Mouse (Mus musculus) embryonic facial prominence, embryonic 11.5 days (tissue): ENCODE measurements at regions not wholly inside any gene's neighbourhood (a gene's known extent, or its start where the extent isn't known, plus 50 kb on each side); places are given as distances from the start of the nearest gene placed in this dataset.

Source experiments
- ATAC-seq: fragments of 200-750 bp; cut with Nextera tagmentation; replicated peaks from 2 replicates; pipeline ENCODE4 v1.8.0; 2017; ENCODE audit warnings: low read depth; ENCODE audit not compliant: insufficient number of reproducible peaks, low FRiP score, low TSS enrichment
- DNase-seq: peaks from one replicate; pipeline ENCODE4 v3.0.0-alpha.2; 2015; ENCODE audit warnings: low spot score
- H3K27ac ChIP-seq: fragments of 300-500 bp; sonication (generic); replicated peaks from 2 replicates; pipeline ENCODE4 v1.5.1; 2014; ENCODE audit warnings: mild to moderate bottlenecking, low read depth, low read length, control low read depth
- H3K27me3 ChIP-seq: fragments of 300-500 bp; sonication (generic); 2 replicates; pipeline ENCODE4 v1.6.1; 2014; ENCODE audit warnings: mild to moderate bottlenecking, low read length, moderate library complexity, mixed read lengths; ENCODE audit not compliant: control insufficient read depth, insufficient read depth
- H3K36me3 ChIP-seq: fragments of 300-500 bp; sonication (generic); replicated peaks from 2 replicates; pipeline ENCODE4 v1.6.1; 2014; ENCODE audit warnings: low read depth, mild to moderate bottlenecking, low read length, moderate library complexity, mixed read lengths; ENCODE audit not compliant: control insufficient read depth, insufficient read depth
- H3K4me1 ChIP-seq: fragments of 300-500 bp; sonication (generic); 2 replicates; pipeline ENCODE4 v1.6.1; 2014; ENCODE audit warnings: low read length, mixed read lengths; ENCODE audit not compliant: control insufficient read depth, insufficient read depth
- H3K4me2 ChIP-seq: fragments of 300-500 bp; sonication (generic); 2 replicates; pipeline ENCODE4 v1.6.1; 2014; ENCODE audit warnings: low read depth, mild to moderate bottlenecking, control low read depth, low read length, moderate library complexity
- H3K4me3 ChIP-seq: fragments of 300-500 bp; sonication (generic); 2 replicates; pipeline ENCODE4 v1.5.1; 2014; ENCODE audit warnings: low read depth, low read length, control low read depth
- H3K9ac ChIP-seq: fragments of 300-500 bp; sonication (generic); replicated peaks from 2 replicates; pipeline ENCODE4 v1.6.1; 2014; ENCODE audit warnings: mild to moderate bottlenecking, control low read depth, low read length
- H3K9me3 ChIP-seq: fragments of 300-500 bp; sonication (generic); replicated peaks from 2 replicates; pipeline ENCODE4 v1.6.1; 2016; ENCODE audit warnings: mild to moderate bottlenecking, low read length, inconsistent platforms, mixed read lengths; ENCODE audit not compliant: control insufficient read depth
- WGBS: fragments of 180-500 bp; shearing (Covaris S2); extraction: QIAGEN DNeasy Blood & Tissue Kit; methylation state at CpG from one replicate; pipeline ENCODE4 v1.1.7; 2014; 5-methylcytosine and 5-hydroxymethylcytosine counted together

GRCm38 (mm10) chr17:88330129-88330528 lies 110.4 kb upstream of the Foxn2 start:
- no peaks in the 10 kb centered on the region for H3K36me3 ChIP-seq
- H3K4me1 ChIP-seq: no peaks in the 10 kb centered on the region; the same call in 1 of the 2 replicates
- ATAC-seq: no peak
- H3K9me3 ChIP-seq: no peaks in the 10 kb centered on the region; the same call in 1 of the 2 replicates
- WGBS: 79% methylated on average over 2 of the region's 2 CpGs
- no peak overlapping the region for H3K27ac ChIP-seq
- no peak overlapping the region for H3K9ac ChIP-seq
- no peak overlapping the region for H3K4me2 ChIP-seq
- no peak overlapping the region for H3K4me3 ChIP-seq
- no peak for DNase-seq
- H3K27me3 ChIP-seq: no peaks in the 10 kb centered on the region

DNA sequence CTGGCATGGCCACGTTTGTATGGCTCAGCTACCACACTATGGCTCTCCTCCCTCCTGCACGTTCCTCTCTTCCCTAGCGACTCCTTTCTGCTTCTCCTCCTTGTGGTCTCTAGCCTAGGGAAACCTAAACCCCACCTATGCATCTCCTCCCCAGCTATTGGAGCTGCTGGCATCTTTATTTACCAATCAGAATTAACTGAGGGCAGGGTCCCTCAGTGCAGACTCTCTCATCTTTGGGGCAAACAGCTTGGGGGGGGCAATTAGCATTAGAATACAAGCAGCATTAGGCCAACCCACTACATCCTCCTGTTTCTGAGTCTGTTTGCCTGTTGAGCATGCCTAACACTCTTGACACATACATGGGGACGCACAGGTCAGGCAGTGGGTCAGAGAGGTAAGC lies 106.7 kb upstream of the Foxn2 start:
- Histone ChIP-seq H3K4me3 (no peak overlapping the region), H3K27me3 (no peaks in the 10 kb centered on the region), H3K27ac (no peak overlapping the region), H3K4me2 (no peak overlapping the region), H3K36me3 (no peaks in the 10 kb centered on the region), H3K9ac (no peak overlapping the region), H3K4me1 (no peaks in the 10 kb centered on the region), H3K9me3 (no peaks in the 10 kb centered on the region; the same call in 1 of the 2 replicates)
- ATAC-seq: no peak
- WGBS: 39% methylated on average over 4 of the region's 4 CpGs
- DNase-seq: no peak

- Histone ChIP-seq H3K4me2 (no peak overlapping the region), H3K36me3 (no peaks in the 10 kb centered on the region), H3K4me3 (no peak overlapping the region), H3K9ac (no peak overlapping the region), H3K4me1 (no peaks in the 10 kb centered on the region), H3K27me3 (no peaks in the 10 kb centered on the region), H3K27ac (no peak overlapping the region), H3K9me3 (no peaks in the 10 kb centered on the region; the same call in 1 of the 2 replicates)
- 85% methylated on average over 5 of the region's 5 CpGs for WGBS
- ATAC-seq (no peak), DNase-seq (no peak)
These were observed 105.2 kb upstream of the Foxn2 start for GRCm38 (mm10) chr17:88335271-88335670.

DNA sequence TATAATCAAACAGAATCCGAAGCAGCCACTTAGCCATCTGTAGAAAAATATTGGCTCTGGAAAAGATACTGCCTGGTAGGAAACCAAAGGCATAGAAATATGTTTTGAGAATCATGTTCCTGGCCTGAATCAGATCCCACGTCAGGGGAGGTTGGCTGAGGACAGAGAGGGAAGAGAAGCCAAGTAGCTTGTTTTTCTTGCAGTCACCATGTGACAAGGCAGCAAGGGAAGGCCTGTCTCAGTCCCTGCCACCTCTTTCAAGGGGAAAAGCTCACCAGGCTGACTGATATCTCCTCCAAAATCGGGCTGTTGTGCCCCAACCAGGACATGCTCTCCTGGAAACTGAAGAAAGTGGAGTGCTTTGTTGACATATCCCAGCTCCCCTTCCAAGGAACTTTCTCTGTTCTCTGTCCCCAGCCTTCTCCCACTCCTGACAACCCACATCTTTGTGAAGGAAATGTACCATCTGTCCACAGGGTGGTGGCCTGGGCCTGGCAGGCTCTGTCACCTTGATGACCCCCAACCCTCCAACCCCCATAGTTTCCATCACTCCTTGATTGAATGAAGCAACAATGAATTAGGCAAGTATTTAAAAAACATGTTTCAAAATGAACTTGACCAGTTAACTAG lies 104.3 kb upstream of the Foxn2 start:
- Histone ChIP-seq H3K4me1 (no peaks in the 10 kb centered on the region), H3K9ac (no peak overlapping the region), H3K4me2 (no peak overlapping the region), H3K27ac (no peak overlapping the region), H3K27me3 (no peaks in the 10 kb centered on the region), H3K36me3 (no peaks in the 10 kb centered on the region), H3K4me3 (no peak overlapping the region), H3K9me3 (no peaks in the 10 kb centered on the region)
- DNase-seq (no peak), ATAC-seq (no peak)
- 60% methylated on average over 3 of the region's 3 CpGs for WGBS

DNA sequence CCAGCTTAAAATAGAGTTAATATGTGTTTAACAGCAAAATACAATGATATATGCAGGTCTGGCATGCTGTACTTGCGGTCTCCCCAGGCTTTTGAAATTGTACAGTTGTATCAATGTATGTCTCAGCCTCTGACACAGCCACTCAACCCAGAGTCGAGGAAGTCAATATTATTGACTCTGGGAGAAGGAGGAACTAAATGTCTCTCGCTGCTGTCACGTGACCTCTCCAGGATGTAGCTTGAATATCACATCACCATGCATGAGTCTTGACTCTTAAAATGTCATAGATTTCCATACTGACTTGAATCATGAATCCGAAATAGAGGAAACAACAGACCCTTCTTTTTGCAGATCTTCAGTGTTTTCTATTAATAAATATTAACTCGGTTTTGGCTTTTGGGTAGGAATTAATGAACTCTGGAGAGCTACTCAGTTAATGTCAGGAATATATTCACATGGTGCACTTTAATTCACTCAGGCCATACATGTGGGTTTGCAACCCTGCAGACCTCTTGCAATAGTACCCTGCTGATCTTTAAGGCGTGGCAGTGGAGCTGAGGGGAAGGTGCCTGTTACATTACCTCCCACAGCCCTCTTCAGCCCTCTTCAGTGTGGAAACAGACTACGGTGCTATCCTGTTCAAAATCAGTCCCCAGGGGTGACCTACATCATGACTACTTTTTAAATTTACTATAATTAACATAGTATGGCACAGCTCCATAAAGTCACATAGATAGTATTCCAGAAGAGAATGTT lies 102.7 kb upstream of the Foxn2 start:
- Histone ChIP-seq H3K4me2 (no peak overlapping the region), H3K27ac (no peak overlapping the region), H3K4me1 (no peaks in the 10 kb centered on the region), H3K9ac (no peak overlapping the region), H3K4me3 (no peak overlapping the region), H3K9me3 (no peaks in the 10 kb centered on the region), H3K36me3 (no peaks in the 10 kb centered on the region), H3K27me3 (no peaks in the 10 kb centered on the region)
- WGBS: 86% methylated on average over 8 of the region's 8 CpGs
- ATAC-seq (no peak), DNase-seq (no peak)

- DNase-seq (no peak), ATAC-seq (no peak)
- Histone ChIP-seq H3K36me3 (no peaks in the 10 kb centered on the region), H3K27me3 (no peaks in the 10 kb centered on the region), H3K9me3 (no peaks in the 10 kb centered on the region), H3K4me2 (no peak overlapping the region), H3K27ac (no peak overlapping the region), H3K4me1 (no peaks in the 10 kb centered on the region), H3K9ac (no peak overlapping the region), H3K4me3 (no peak overlapping the region)
- 54% methylated on average over 5 of the region's 5 CpGs for whole genome bisulfite sequencing
These were observed 99.4 kb upstream of the Foxn2 start for GRCm38 (mm10) chr17:88341141-88341540.

DNA sequence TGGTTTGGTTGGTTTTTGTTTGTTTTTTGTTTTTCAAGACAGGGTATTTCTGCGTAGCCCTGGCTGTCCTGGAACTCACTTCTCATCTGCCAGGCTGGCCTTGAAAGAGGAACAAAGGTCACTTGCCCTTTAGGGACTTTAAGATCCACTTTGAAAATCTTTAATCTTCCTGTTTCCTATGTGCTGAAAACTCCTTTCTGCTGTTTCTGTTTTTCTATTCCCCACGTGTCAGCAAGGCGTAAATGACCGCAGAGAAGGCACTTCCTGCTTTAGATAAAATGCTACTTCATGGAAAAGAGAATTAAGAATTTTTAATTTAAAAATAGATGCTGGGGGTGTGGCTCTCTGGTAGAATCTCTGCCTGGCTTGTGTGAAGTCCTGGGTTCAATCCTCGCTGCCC lies 98.9 kb upstream of the Foxn2 start:
- ATAC-seq (no peak), DNase-seq (no peak)
- H3K9ac ChIP-seq: no peak overlapping the region
- H3K27me3 ChIP-seq: no peaks in the 10 kb centered on the region
- H3K4me1 ChIP-seq: no peaks in the 10 kb centered on the region
- no peak overlapping the region for H3K4me2 ChIP-seq
- H3K9me3 ChIP-seq: no peaks in the 10 kb centered on the region
- WGBS: 52% methylated on average over 5 of the region's 5 CpGs
- no peak overlapping the region for H3K4me3 ChIP-seq
- H3K27ac ChIP-seq: no peak overlapping the region
- no peaks in the 10 kb centered on the region for H3K36me3 ChIP-seq

GRCm38 (mm10) chr17:88343091-88343783 lies 97.3 kb upstream of the Foxn2 start:
- Histone ChIP-seq H3K9ac (no peak overlapping the region), H3K4me2 (no peak overlapping the region), H3K27me3 (no peaks in the 10 kb centered on the region), H3K27ac (no peak overlapping the region), H3K9me3 (no peaks in the 10 kb centered on the region), H3K4me3 (no peak overlapping the region), H3K36me3 (no peaks in the 10 kb centered on the region), H3K4me1 (no peaks in the 10 kb centered on the region)
- ATAC-seq: no peak
- DNase-seq: no peak
- 85% methylated on average over 17 of the region's 17 CpGs for WGBS
